Mouse (Mus musculus) myocyte (in vitro differentiated cells): ENCODE data around the gene Rnf149. TPM values are rescaled to one million over a fixed set of nuclear protein-coding genes. Genes with fewer than 3 reads are reported as not detected.

Experiments used
- H3K27me3 ChIP-seq: one replicate; pipeline ENCODE4 v1.6.1; 2011; ENCODE audit not compliant: control insufficient read depth, insufficient read depth, insufficient read length
- H3K36me3 ChIP-seq: one replicate; pipeline ENCODE4 v1.6.1; 2011; ENCODE audit not compliant: control insufficient read depth, insufficient read depth
- H3K4me2 ChIP-seq: one replicate; pipeline ENCODE4 v1.6.1; 2011; ENCODE audit warnings: low read depth, control low read depth
- H3K4me3 ChIP-seq: one replicate; pipeline ENCODE4 v1.5.1; 2011; ENCODE audit warnings: mild to moderate bottlenecking, control low read depth, moderate library complexity
- H3K79me2 ChIP-seq: one replicate; pipeline ENCODE4 v1.6.1; 2011; ENCODE audit not compliant: control insufficient read depth, insufficient read depth
- H3ac ChIP-seq: one replicate; pipeline ENCODE4 v1.6.1; 2011; ENCODE audit not compliant: control insufficient read depth, insufficient read length
- CEBPB ChIP-seq: IDR thresholded peaks from 2 replicates; pipeline ENCODE4 v1.6.1; 2011; ENCODE audit warnings: mild to moderate bottlenecking, moderate library complexity; ENCODE audit not compliant: poor library complexity, insufficient read depth, severe bottlenecking
- E2F4 ChIP-seq: IDR thresholded peaks from one replicate; pipeline ENCODE4 v1.6.1; 2011; ENCODE audit warnings: mild to moderate bottlenecking, control low read depth, moderate library complexity; ENCODE audit not compliant: insufficient read depth
- MAX ChIP-seq: IDR thresholded peaks from one replicate; pipeline ENCODE4 v1.6.1; 2011; ENCODE audit warnings: low read depth, mild to moderate bottlenecking, control low read depth
- MYOD1 ChIP-seq, 3 experiments: IDR thresholded peaks; one replicate each; pipeline ENCODE4 v1.6.1; 2011; ENCODE audit warnings: control low read depth in 2 of 3, low read depth in 2 of 3, mild to moderate bottlenecking in 2 of 3, moderate library complexity in 1 of 3; ENCODE audit not compliant: insufficient read length in 2 of 3, control insufficient read depth in 1 of 3
- MYOG ChIP-seq, 3 experiments: IDR thresholded peaks; one replicate each; pipeline ENCODE4 v1.6.1; 2011; ENCODE audit warnings: control low read depth in 2 of 3, low read depth in 2 of 3, mild to moderate bottlenecking in 2 of 3; ENCODE audit not compliant: insufficient read length in 2 of 3, control insufficient read depth in 1 of 3, insufficient read depth in 1 of 3
- POLR2A ChIP-seq: IDR thresholded peaks from one replicate; pipeline ENCODE4 v1.6.1; 2011; ENCODE audit warnings: low read depth, mild to moderate bottlenecking, control low read depth, moderate library complexity; ENCODE audit not compliant: insufficient read length
- POLR2AphosphoS2 ChIP-seq: IDR thresholded peaks from one replicate; pipeline ENCODE4 v1.6.1; 2011; ENCODE audit warnings: low read depth, control low read depth; ENCODE audit not compliant: insufficient read length
- REST ChIP-seq: IDR thresholded peaks from one replicate; pipeline ENCODE4 v1.6.1; 2011; ENCODE audit warnings: mild to moderate bottlenecking, control low read depth, moderate library complexity; ENCODE audit not compliant: insufficient read depth, insufficient read length
- SRF ChIP-seq: IDR thresholded peaks from one replicate; pipeline ENCODE4 v1.6.1; 2011; ENCODE audit warnings: low read depth; ENCODE audit not compliant: control insufficient read depth, insufficient read length
- TCF12 ChIP-seq: IDR thresholded peaks from one replicate; pipeline ENCODE4 v1.6.1; 2011; ENCODE audit warnings: mild to moderate bottlenecking, control low read depth; ENCODE audit not compliant: poor library complexity, insufficient read depth, severe bottlenecking
- TCF3 ChIP-seq: IDR thresholded peaks from one replicate; pipeline ENCODE4 v1.6.1; 2011; ENCODE audit warnings: low read depth, control low read depth; ENCODE audit not compliant: insufficient read length
- USF1 ChIP-seq: IDR thresholded peaks from one replicate; pipeline ENCODE4 v1.6.1; 2011; ENCODE audit warnings: low read depth, mild to moderate bottlenecking, control low read depth, moderate library complexity
- polyA plus RNA-seq: library from polyadenylated mRNA; unstranded; fragments of >200 nt; fragmentation: generic; extraction: Trizol; gene quantifications from one replicate; pipeline ENCODE4 v1.2.1, GENCODE M21; 2012; ENCODE audit warnings: missing spikeins

The Rnf149 gene
- polyA plus RNA-seq, 1 experiment = 17.9 TPM

GRCm38 (mm10) chr1:39545589-39545988, 31.6 kb downstream of the Rnf149 start:
- H3ac ChIP-seq = no peak overlapping the region
- TF ChIP-seq MYOG (IDR thresholded peaks at IDR 0.05; ENCODE audit: control insufficient read depth in 1 of 3, insufficient read depth in 1 of 3, insufficient read length in 2 of 3, low read depth in 2 of 3) (no peak), MAX (no peak), POLR2AphosphoS2 (peak; percentile 46), SRF (no peak)
- no peaks in the 10 kb centered on the region for H3K27me3 ChIP-seq
- H3K79me2 ChIP-seq = no peaks in the 10 kb centered on the region
- H3K4me2 ChIP-seq = no peak overlapping the region
- no peak overlapping the region for H3K4me3 ChIP-seq
- H3K36me3 ChIP-seq = peaks cover 47% of the 10 kb centered on the region

- Histone ChIP-seq H3ac (no peak overlapping the region), H3K79me2 (peaks cover 14% of the 10 kb centered on the region), H3K36me3 (peaks cover 49% of the 10 kb centered on the region), H3K4me2 (no peak overlapping the region), H3K27me3 (no peaks in the 10 kb centered on the region), H3K4me3 (no peak overlapping the region)
- no peak for TF ChIP-seq REST
- TF ChIP-seq POLR2AphosphoS2 = no peak
- TF ChIP-seq SRF = no peak
- no peak for TF ChIP-seq USF1
- TF ChIP-seq MYOD1 (IDR thresholded peaks at IDR 0.05; ENCODE audit: control insufficient read depth in 1 of 3, insufficient read length in 2 of 3, low read depth in 2 of 3) = no peak
- TF ChIP-seq POLR2A = no peak
- TF ChIP-seq CEBPB = no peak
- no peak for TF ChIP-seq MAX
- no peak for TF ChIP-seq E2F4
- TF ChIP-seq MYOG (IDR thresholded peaks at IDR 0.05; ENCODE audit: control insufficient read depth in 1 of 3, insufficient read depth in 1 of 3, insufficient read length in 2 of 3, low read depth in 2 of 3) = no peak
- no peak for TF ChIP-seq TCF3
- no peak for TF ChIP-seq TCF12
Measured at GRCm38 (mm10) chr1:39540592-39540991, 36.6 kb downstream of the Rnf149 start.

GRCm38 (mm10) chr1:39537631-39538380, 39.4 kb downstream of the Rnf149 start:
- H3ac ChIP-seq = no peak overlapping the region
- peak overlapping the region; percentile 24 for H3K4me2 ChIP-seq
- peaks cover 14% of the 10 kb centered on the region for H3K79me2 ChIP-seq
- no peak for TF ChIP-seq MAX
- TF ChIP-seq REST = no peak
- TF ChIP-seq SRF = no peak
- TF ChIP-seq MYOD1 (IDR thresholded peaks at IDR 0.05; ENCODE audit: control insufficient read depth in 1 of 3, insufficient read length in 2 of 3, low read depth in 2 of 3) = no peak
- TF ChIP-seq USF1 = no peak
- TF ChIP-seq CEBPB = no peak
- TF ChIP-seq MYOG (IDR thresholded peaks at IDR 0.05; ENCODE audit: control insufficient read depth in 1 of 3, insufficient read depth in 1 of 3, insufficient read length in 2 of 3, low read depth in 2 of 3) = no peak
- no peak for TF ChIP-seq POLR2A
- TF ChIP-seq TCF12 = no peak
- TF ChIP-seq POLR2AphosphoS2 = no peak
- no peak for TF ChIP-seq E2F4
- TF ChIP-seq TCF3 = no peak
- H3K27me3 ChIP-seq = no peaks in the 10 kb centered on the region
- H3K4me3 ChIP-seq = no peak overlapping the region
- peaks cover 33% of the 10 kb centered on the region for H3K36me3 ChIP-seq

- Histone ChIP-seq H3K4me3 (peak overlapping the region; percentile 41), H3K27me3 (no peaks in the 10 kb centered on the region), H3ac (peak overlapping the region; percentile 60), H3K79me2 (peaks cover 14% of the 10 kb centered on the region), H3K4me2 (peak overlapping the region; percentile 98), H3K36me3 (peaks cover 27% of the 10 kb centered on the region)
- TF ChIP-seq REST (no peak), CEBPB (no peak), E2F4 (no peak), TCF12 (no peak), SRF (no peak), MYOG (IDR thresholded peaks at IDR 0.05; ENCODE audit: control insufficient read depth in 1 of 3, insufficient read depth in 1 of 3, insufficient read length in 2 of 3, low read depth in 2 of 3) (no peak), TCF3 (no peak), POLR2AphosphoS2 (no peak), USF1 (no peak)
Measured at GRCm38 (mm10) chr1:39536701-39537100, 40.5 kb downstream of the Rnf149 start.

- Histone ChIP-seq H3K27me3 (no peaks in the 10 kb centered on the region), H3K36me3 (peaks cover 24% of the 10 kb centered on the region), H3K4me2 (peak overlapping the region; percentile 98), H3K4me3 (peak overlapping the region; percentile 41), H3K79me2 (peaks cover 14% of the 10 kb centered on the region), H3ac (peak overlapping the region; percentile 60)
- TF ChIP-seq TCF3 (no peak), MAX (no peak), MYOG (IDR thresholded peaks at IDR 0.05; ENCODE audit: control insufficient read depth in 1 of 3, insufficient read depth in 1 of 3, insufficient read length in 2 of 3, low read depth in 2 of 3) (peak in 1 of 3 experiments; percentile 42), POLR2A (peak; percentile 78), CEBPB (no peak), USF1 (no peak), REST (no peak), E2F4 (no peak), MYOD1 (IDR thresholded peaks at IDR 0.05; ENCODE audit: control insufficient read depth in 1 of 3, insufficient read length in 2 of 3, low read depth in 2 of 3) (peak in 1 of 3 experiments; percentile 3), SRF (no peak), TCF12 (no peak), POLR2AphosphoS2 (peak; percentile 63)
Measured at GRCm38 (mm10) chr1:39535515-39536311, 41.5 kb downstream of the Rnf149 start.
